ENCODE assay signal across 8 mouse cellular contexts in the genomic region with DNA sequence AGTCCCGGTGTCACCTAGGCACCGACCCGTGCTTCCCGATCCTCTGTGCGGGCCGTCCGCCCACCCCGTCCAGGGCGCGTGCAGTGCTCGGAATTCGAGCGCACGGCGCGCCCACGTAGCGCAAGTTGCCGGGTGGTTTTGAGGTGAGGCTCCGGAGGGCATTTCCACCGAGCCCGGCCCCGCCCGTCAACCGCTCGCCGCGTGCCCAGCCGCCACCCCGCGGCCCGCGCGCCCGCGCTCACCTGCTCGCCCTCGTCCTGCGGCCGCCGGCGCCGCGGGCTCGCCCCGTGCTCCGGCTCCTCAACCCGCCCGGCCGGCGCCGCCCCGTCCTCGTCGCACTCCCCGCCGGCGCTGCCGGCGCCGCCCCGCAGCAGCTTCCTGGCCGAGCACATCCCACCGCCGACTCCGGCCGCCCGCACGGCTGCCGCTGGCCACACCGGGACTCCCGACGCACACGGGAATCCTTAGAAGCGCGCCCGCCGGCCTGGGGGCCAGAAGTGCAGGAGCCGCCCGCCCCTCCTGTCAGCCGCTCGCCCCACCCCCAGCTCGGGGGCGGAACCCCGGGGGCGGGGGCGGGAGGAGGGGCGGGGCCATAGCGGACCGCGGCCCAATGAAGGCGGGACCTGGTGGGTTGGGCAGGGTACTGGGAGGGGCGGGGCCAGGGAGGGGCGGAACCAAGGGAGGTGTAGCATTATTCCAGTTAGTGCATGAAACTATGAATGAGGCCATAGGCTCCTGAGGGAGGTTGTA. TPM values are rescaled to one million over a fixed set of nuclear protein-coding genes. Genes with fewer than 3 reads are reported as not detected.
DNase-seq lines count a peak whose midpoint lies in the region; ATAC-seq and TF ChIP-seq lines count a peak whose summit lies in the region.

Gene Fam241a, minus strand, starts transcription at position 533 of the 750 bp plus-strand sequence.

- H3K4me3 ChIP-seq in intestine, postnatal 0 days (ENCODE audit: low read depth, low read length): peak within 1 kb of the TSS; percentile 86
- H3K4me3 ChIP-seq in limb, embryonic 10.5 days: peak within 1 kb of the TSS; percentile 76
- peak within 1 kb of the TSS; percentile 82 for H3K4me3 ChIP-seq in midbrain, embryonic 12.5 days

- no peaks in the 10 kb centered on the region for H3K27me3 ChIP-seq in intestine, postnatal 0 days (replicated peaks; ENCODE audit: control insufficient read depth, insufficient read depth, low read length)
- H3K27me3 ChIP-seq in limb, embryonic 10.5 days (ENCODE audit: low read depth, poor library complexity, severe bottlenecking): peaks cover 34% of the 10 kb centered on the region
- peaks cover 21% of the 10 kb centered on the region for H3K27me3 ChIP-seq in midbrain, embryonic 12.5 days

- TF ChIP-seq CTCF in intestine, postnatal 0 days (IDR thresholded peaks at IDR 0.05; ENCODE audit: low read depth): no peak

- peak within 1 kb of the TSS; percentile 77 for H3K9ac ChIP-seq in intestine, postnatal 0 days (ENCODE audit: low read depth, low read length)
- H3K9ac ChIP-seq in midbrain, embryonic 12.5 days (replicated peaks): peak within 1 kb of the TSS; percentile 60

- peak; percentile 95 for ATAC-seq in intestine, postnatal 0 days
- peak; percentile 96 for ATAC-seq in midbrain, embryonic 12.5 days (ENCODE audit: low FRiP score, low read depth)

- under 1% methylated on average over 78 of the region's 94 CpGs for whole genome bisulfite sequencing in intestine, postnatal 0 days
- WGBS in limb, embryonic 10.5 days: 5% methylated on average over 94 of the region's 94 CpGs
- under 1% methylated on average over 83 of the region's 94 CpGs for WGBS in midbrain, embryonic 12.5 days

- H3K4me2 ChIP-seq in intestine, postnatal 0 days (replicated peaks; ENCODE audit: low read depth): peak within 1 kb of the TSS; percentile 79
- peak within 1 kb of the TSS; percentile 79 for H3K4me2 ChIP-seq in midbrain, embryonic 12.5 days (replicated peaks)

- no peaks in the 10 kb centered on the region for H3K9me3 ChIP-seq in intestine, postnatal 0 days (ENCODE audit: control insufficient read depth)
- H3K9me3 ChIP-seq in limb, embryonic 10.5 days (replicated peaks): no peaks in the 10 kb centered on the region
- no peaks in the 10 kb centered on the region for H3K9me3 ChIP-seq in midbrain, embryonic 12.5 days

- H3K27ac ChIP-seq in intestine, postnatal 0 days (ENCODE audit: low read depth, low read length): peak within 1 kb of the TSS; percentile 95
- H3K27ac ChIP-seq in limb, embryonic 10.5 days: peak within 1 kb of the TSS; percentile 79
- peak within 1 kb of the TSS; percentile 56; the same call in 1 of the 2 replicates for H3K27ac ChIP-seq in midbrain, embryonic 12.5 days (replicated peaks)

- H3K4me1 ChIP-seq in intestine, postnatal 0 days (replicated peaks; ENCODE audit: control insufficient read depth, insufficient read depth, low read length): peaks cover 3% of the 10 kb centered on the region; the same call in 1 of the 2 replicates
- peaks cover 10% of the 10 kb centered on the region; the same call in 1 of the 2 replicates for H3K4me1 ChIP-seq in limb, embryonic 10.5 days
- 0 out of 2 replicates have a peak, but pooled peaks cover 2% of the 10 kb centered on the region for H3K4me1 ChIP-seq in midbrain, embryonic 12.5 days

- no peaks in the 10 kb centered on the region for H3K36me3 ChIP-seq in intestine, postnatal 0 days (ENCODE audit: control insufficient read depth, insufficient read depth)
- no peaks in the 10 kb centered on the region for H3K36me3 ChIP-seq in limb, embryonic 10.5 days
- no peaks in the 10 kb centered on the region for H3K36me3 ChIP-seq in midbrain, embryonic 12.5 days

- peak; percentile 94 for DNase-seq in adrenal gland, postnatal 10 days
- peak; percentile 68 for DNase-seq in embryo, embryonic 11.5 days (ENCODE audit: low read depth, low spot score)
- peak; percentile 71 to 77 for DNase-seq in gastrocnemius, postnatal 4 days (ENCODE audit: low spot score in 2 of 2)
- peak; percentile 90 for DNase-seq in limb, embryonic 10.5 days (ENCODE audit: low spot score)
- DNase-seq in skeletal muscle tissue, adult 2 months (ENCODE audit: low read depth, low spot score): peak; percentile 63
- DNase-seq in MN1 (ENCODE audit: low spot score): no peak

RNA-seq across cellular contexts. Expression of gene Fam241a, which starts in this region (rescaled TPM):
- 1 to 10 TPM; 7.0 to 8.2 TPM for total RNA-seq in adrenal gland, postnatal 10 days (2021)
- 1 to 10 TPM; 8.9 to 10.0 TPM for total RNA-seq in gastrocnemius, postnatal 4 days (2021)
- 17.8 and 18.9 TPM in 2 replicates for polyA plus RNA-seq in intestine, postnatal 0 days (2015; fragmentation: Nextera tagmentation; extraction: Ambion mirVana)
- polyA plus RNA-seq in limb, embryonic 10.5 days (2016; fragmentation: Nextera tagmentation; extraction: Ambion mirVana): 1.7 and 2.0 TPM in 2 replicates
- polyA plus RNA-seq in midbrain, embryonic 12.5 days (2016; fragmentation: Nextera tagmentation; extraction: Ambion mirVana): 4.9 and 5.7 TPM in 2 replicates
